In genomic region chr2:153218516-153218915, GRCm38 (mm10) we compare ENCODE assay signal across 26 mouse cellular contexts.
"Had no signal": no experiment of that assay in that cellular context is flagged by ENCODE, and none has a peak within 500 bp of the region (broad histone marks: within the 10 kb centered on the region; RNA-seq: fewer than 3 reads in every experiment).

No protein-coding gene starts in this region.

- DNase-seq: gastrocnemius, postnatal 14 days; gastrocnemius, postnatal 36 days; heart, adult 11 months; heart, adult 2 months; heart, postnatal 14 days; heart, postnatal 36 days; kidney, adult 11 months; kidney, adult 2 months; kidney, adult 9 months; kidney, postnatal 14 days; kidney, postnatal 36 days; layer of hippocampus, adult 9-11 months; layer of hippocampus, postnatal 36 days; left cerebral cortex, postnatal 4 days had no signal

- H3K36me3 ChIP-seq: heart, embryonic 13.5 days; heart, embryonic 15.5 days; kidney, embryonic 15.5 days; liver, embryonic 12.5 days had no signal

- H3K4me3 ChIP-seq: heart, adult 2 months; heart, embryonic 13.5 days; heart, embryonic 15.5 days; kidney, embryonic 15.5 days; limb, embryonic 13.5 days; limb, embryonic 15.5 days; liver, embryonic 12.5 days had no signal

- H3K9me3 ChIP-seq: heart, embryonic 13.5 days; heart, embryonic 15.5 days; kidney, embryonic 15.5 days; limb, embryonic 13.5 days; limb, embryonic 15.5 days; liver, embryonic 12.5 days had no signal

- H3K9ac ChIP-seq: heart, embryonic 13.5 days; heart, embryonic 15.5 days; hindbrain, embryonic 14.5 days; kidney, embryonic 15.5 days; limb, embryonic 13.5 days; limb, embryonic 15.5 days; liver, embryonic 12.5 days; liver, embryonic 14.5 days had no signal

- H3K4me1 ChIP-seq: kidney, embryonic 15.5 days; limb, embryonic 13.5 days; limb, embryonic 15.5 days had no signal

- H3K27me3 ChIP-seq: heart, embryonic 13.5 days; heart, embryonic 15.5 days; kidney, embryonic 15.5 days; limb, embryonic 13.5 days; limb, embryonic 15.5 days; liver, embryonic 12.5 days had no signal

- ATAC-seq: hindbrain, embryonic 16.5 days; inflammation-experienced regulatory T-cells, adult 6 months; liver, embryonic 12.5 days had no signal

- H3K27ac ChIP-seq: heart, adult 2 months; heart, embryonic 13.5 days; heart, embryonic 15.5 days; hindbrain, embryonic 14.5 days; kidney, embryonic 15.5 days; kidney, postnatal 0 days; limb, embryonic 13.5 days; limb, embryonic 15.5 days; liver, embryonic 14.5 days had no signal

- H3K4me2 ChIP-seq: heart, embryonic 11.5 days; heart, embryonic 13.5 days; heart, embryonic 15.5 days; hindbrain, embryonic 14.5 days; kidney, embryonic 15.5 days; limb, embryonic 13.5 days; limb, embryonic 15.5 days; liver, embryonic 12.5 days had no signal
